Mouse (Mus musculus) cerebellum, postnatal 25 days (tissue): ENCODE results near the gene Fggy.

Experiments used
- DNase-seq, 2 experiments: peaks; one replicate each; pipeline ENCODE4 v3.0.0; 2021; ENCODE audit warnings: mixed read lengths in 2 of 2

The Fggy gene

GRCm38 (mm10) chr4:95733397-95734249, 176.3 kb downstream of the Fggy start:
- DNase-seq = peak in 1 of 2 experiments; percentile 17

DNA sequence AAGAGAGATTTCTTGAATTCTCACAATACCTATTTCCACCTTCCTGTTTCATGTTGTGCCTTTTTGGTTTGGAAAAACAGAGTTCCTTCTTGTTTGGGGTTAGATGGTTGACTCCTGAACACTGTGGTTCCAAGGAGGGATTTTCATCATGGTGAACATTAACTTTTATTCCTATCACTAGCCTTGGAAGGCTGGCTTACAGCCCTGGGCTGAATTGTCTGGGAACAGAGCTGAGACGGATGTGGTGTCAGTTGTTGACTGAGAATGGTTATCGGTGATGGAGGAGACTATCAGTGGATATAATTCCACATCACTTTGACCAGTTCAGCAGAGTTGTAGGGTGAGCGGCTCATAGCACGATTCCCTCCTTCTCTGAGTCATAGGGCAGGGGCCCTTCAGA, 178.7 kb downstream of the Fggy start:
- DNase-seq = no peak

DNA sequence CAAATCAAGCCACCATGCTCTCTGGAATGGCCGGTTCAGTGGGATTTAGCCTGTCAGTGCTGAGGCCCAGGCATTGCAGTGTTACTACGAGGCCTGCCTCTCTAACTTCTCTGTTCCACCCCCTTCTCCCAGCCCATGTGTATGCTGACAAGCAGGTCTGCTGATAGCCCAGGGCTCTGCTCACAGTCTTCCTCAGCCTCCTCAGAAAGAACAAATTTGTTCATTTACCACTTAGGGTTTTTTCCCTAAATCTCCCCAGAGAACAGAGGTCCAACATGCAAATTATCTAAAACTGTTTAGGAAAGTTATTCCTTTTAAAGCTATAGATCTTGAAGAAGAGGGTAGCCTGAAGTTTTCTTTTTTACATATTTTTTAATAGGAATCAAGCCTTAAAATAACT, 179.4 kb downstream of the Fggy start:
- DNase-seq = no peak

GRCm38 (mm10) chr4:95738179-95738578, 180.9 kb downstream of the Fggy start:
- DNase-seq = no peak

- DNase-seq = no peak
Measured at GRCm38 (mm10) chr4:95738725-95739124, 181.4 kb downstream of the Fggy start.

DNA sequence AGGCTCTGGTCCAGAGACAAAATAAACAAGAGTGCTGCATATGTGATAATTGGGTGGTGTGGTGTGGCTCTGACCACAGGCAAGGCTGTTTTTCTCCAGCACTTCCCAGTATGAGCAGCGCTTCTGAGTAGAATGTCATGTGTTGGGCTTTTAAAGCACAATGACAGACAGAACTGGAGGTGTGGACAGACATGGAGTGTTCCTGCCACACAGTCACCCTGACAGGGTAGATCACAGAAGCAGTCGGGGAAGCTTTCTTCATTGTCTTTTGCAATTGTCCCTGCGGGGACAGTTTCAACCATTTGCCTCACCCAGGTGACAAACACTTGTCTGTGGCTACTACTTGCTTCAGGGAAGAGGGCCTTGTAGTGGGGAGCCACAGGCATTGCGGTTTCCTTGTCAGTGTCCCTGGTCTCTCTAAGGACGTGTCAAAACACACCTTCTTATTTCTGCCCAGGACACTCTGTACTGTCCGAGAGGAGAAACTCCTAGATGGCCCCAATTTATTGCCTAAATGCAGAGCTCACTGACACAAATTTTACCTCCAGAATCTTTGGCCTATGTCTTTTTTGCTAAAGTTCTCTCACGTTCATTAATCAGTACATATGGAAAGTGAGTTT, 183.9 kb downstream of the Fggy start:
- no peak for DNase-seq

DNA sequence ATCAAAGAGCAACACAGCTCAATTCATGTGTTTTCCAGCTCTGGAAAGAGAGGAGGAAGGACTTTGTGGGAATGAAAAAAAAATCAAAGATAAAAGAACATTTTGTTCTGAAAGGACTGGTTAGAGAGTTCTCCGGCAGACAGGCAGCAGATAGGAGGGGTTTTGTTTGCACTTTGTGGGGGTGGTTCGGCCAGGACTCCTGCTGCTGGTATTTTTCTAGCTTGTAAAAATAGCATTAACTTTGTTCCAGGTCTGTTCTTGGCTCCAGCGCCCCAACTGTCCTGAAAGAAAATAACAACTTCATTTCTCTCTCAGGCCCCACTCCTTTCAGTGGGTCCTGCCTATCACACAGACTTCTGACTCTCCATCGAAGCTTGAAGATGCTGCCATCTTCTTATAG, 185.7 kb downstream of the Fggy start:
- no peak for DNase-seq

DNA sequence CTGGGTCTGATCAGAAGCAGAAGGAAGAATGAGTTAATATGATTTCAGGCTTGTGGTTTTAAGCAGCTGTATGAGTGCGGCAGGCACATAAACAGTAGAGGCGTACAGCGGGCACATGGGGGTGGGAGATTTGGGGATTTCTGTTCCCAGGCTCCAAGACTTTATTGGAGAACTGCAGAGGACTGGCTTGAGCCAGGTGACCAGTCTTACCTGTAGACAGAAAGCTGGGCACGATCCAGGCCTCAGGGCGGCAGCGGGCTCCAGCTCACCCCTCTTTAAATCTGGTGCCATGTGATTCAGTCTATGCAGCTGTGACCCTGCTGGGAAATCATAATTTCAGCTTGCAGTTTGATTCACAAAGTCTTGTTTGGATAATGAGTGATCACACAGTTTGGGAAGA, 189.6 kb downstream of the Fggy start:
- DNase-seq = no peak

GRCm38 (mm10) chr4:95747415-95748202, 190.3 kb downstream of the Fggy start:
- DNase-seq = no peak

DNA sequence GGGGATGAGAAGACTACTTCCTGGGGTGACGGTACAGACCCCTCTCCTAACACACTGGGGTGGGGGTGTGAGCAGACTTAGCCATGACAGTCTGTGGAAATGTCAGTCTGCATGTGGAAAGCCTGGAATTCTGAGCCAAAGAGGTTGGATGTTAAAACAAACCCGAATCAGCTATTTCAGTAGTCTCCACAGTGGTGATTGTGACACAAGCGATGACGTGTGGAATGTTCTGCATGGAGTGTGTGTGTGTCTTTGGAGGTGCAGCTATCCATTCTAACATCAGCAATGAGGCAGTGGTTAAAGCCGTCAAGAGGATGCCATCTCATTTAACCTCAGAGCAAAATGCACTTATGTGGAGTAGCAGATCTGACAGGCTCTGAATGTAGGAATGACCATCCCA, 192.9 kb downstream of the Fggy start:
- no peak for DNase-seq

- DNase-seq = no peak
Measured at GRCm38 (mm10) chr4:95752538-95753188, 195.4 kb downstream of the Fggy start.

DNA sequence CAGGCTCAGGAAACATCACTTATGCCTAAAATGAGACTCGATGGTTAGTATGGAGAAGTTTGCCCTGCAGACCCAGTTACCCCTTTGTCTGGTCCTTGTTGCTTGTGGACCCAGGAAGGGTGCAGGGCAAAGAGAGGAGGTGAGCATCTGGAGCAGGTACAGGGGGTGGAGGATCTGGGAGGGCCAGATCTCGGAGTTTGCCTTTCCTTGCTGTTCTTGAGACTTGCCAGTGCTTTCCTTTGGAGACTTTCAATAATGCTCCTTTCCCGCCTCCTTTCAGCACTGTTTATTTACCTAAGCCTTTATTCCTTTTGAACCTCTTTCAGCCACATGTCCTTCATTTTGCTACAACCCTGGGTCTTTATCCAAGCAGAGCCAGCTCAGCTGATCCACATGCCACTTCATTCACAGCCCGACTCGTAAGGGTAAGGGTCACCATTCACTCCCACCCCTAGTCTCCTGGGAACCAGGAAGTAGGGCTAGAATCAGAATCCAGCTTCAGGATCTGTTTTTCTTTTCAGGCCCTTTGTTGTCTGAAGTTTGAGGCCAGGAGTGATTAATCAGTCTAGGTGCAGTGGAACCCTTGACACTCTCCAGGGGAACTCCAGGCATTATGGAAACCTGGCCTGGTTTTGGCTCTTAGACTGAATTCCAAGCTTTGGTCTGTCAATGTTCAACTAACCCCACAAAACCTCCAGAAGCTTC, 201.9 kb downstream of the Fggy start:
- DNase-seq = no peak

DNA sequence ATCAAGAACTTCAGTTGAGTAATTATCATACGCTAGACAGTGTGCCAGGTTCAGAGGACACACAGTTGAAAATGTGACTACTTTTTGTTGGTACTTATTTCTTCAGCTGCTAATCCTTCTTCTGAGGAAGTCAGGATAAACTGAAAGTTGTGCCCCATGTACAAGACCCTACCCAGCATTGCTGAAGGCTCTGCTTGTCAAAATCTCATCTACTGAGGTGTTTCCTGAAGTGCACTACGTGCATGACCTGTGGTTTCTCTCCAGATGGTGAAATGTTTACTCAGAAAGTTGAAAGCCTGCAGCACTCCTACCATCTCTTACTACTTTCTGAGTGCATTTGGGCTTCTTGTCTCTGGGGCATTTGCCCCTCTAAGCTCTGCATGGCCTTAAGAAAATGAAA, 208.1 kb downstream of the Fggy start:
- no peak for DNase-seq

DNA sequence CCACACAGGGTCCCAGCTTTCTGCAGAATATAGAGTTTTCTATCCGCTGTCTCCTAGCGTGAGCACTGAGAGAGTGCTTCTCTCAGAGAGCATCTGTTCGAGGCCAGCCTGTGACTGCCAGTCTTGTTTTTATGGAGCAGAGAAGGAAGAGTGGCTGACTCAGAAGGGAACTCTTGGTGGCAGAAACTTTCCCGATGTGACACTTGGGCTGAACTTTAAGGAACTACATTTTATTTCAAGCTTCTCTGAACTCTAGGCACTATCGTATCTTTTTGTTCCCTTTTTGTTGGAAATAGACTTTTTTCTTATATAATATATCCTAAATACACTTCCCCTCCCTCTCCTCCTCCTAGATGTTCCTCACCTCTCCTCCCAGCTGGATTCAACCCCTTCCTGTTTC, 213.2 kb downstream of the Fggy start:
- DNase-seq = no peak

DNA sequence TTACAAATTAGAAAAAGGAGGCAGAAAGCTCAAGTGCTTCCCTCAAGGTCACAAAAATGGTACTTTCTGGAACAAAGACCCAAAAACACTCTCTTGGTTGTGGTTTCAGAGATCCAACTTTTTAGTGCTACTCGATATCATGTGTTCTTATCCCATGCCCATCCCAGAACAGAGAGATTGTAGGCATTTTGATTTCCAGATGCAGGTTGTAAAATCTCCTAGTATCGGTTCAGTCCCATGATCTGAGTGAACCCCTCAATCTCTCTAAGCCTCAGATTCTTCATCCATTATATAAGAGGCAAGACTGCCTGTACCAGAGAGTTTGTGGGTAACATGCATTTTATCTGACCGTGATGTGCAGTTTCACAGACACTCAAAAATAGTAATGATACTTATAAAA, 214.2 kb downstream of the Fggy start:
- DNase-seq = no peak

- no peak for DNase-seq
Measured at GRCm38 (mm10) chr4:95771945-95772344, 214.6 kb downstream of the Fggy start.

- no peak for DNase-seq
Measured at GRCm38 (mm10) chr4:95772663-95773062, 215.4 kb downstream of the Fggy start.

DNA sequence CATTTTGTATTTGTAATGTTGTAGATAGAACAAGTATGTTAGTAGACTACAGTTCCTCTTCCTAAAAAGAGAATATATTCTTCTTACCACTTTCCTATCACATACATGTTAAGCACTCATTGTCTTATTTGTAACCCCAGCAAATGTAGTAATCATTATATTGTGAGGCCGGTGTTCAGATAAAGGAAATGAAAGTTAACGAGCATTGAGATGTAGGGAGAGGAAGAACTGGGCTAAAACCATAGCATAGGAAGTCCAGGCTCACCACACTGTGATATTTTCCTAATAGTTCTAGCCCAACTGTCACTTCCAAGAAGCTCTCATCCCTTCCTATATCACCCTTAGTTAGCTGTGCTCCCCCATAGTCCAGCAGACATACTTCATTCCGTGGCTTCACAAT, 218.3 kb downstream of the Fggy start:
- no peak for DNase-seq

- no peak for DNase-seq
Measured at GRCm38 (mm10) chr4:95777839-95778238, 220.5 kb downstream of the Fggy start.

DNA sequence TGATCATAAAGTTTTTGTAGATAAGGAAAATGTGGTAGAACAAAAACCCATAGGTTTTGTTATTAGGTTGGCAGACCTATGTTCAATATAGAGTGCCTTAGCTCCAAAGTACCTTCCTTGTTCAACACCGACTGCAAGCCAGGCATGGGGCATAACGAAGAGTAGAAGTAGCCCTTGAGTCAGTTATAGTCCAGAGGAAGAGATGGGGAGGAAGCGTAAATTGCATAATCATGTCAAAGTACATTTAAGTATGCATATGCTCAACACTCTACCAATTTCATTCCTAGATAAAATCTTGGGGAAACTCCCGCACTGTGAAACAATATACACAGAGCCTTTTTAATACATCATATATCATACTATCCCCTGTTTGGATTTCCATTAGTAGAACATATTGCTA, 221.2 kb downstream of the Fggy start:
- DNase-seq = no peak

DNA sequence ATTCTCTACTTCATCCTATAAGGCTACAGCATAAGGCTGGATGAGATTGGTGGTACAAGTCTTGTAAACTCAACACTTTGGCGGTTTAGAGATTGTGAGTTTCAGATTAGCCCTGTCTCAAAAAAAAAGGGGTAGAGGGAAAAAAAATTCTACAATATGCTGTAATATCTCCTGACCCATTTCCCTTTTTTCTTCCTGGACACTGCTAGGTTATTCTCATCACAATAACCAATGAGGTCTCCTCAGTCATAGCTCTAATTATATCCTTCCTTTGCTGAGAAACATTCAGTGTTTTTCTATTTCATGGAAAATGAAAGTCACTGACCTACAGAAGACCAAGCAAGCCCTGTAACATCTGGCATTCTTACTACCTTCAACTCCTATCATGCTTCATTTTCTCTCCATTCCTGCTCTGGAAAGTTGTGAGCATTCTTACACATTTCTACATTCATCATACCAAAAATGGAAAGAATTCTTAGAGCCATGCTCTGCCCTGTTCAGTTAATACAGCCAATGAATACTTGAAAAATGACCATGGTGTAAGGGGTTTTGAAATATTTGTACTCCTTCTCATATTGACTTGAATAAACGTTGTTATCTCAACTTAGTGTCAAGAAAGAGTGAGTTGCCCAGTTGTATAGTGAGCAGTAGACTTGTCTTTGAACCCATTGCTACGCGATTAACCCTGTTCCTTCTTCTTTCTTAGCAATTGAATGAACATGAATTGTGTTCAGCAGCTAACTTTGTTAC, 227.0 kb downstream of the Fggy start:
- DNase-seq = no peak

- DNase-seq = no peak
Measured at GRCm38 (mm10) chr4:95787609-95788008, 230.3 kb downstream of the Fggy start.
